Mouse (Mus musculus) left cerebral cortex, postnatal 4 days (tissue): ENCODE data around the gene Foxa3. TPM values are rescaled to one million over a fixed set of nuclear protein-coding genes. Genes with fewer than 3 reads are reported as not detected.

Experiments used
- DNase-seq: peaks from one replicate; pipeline ENCODE4 v3.0.0-alpha.2; 2022
- intact Hi-C: fragments of 180-260 bp; cut with DNase I; formaldehyde crosslinking; loops from one replicate; pipeline ENCODE4 v1.15.1; 2025
- total RNA-seq, 2 experiments: library from RNA; stranded (reverse); gene quantifications; 2 replicates each; pipeline ENCODE4 v1.2.3; 2021

Gene Foxa3
- total RNA-seq, 2 experiments from 2014 or later, result not detected

- DNase-seq, result no peak
- intact Hi-C loops, result no loop called here
These were observed 4.7 kb upstream of the Foxa3 start for GRCm38 (mm10) chr7:19028067-19028466.

GRCm38 (mm10) chr7:19024581-19025255, 1.4 kb upstream of the Foxa3 start:
- intact Hi-C loops, result no loop called here
- DNase-seq, result no peak

- peak; percentile 95 for DNase-seq
- intact Hi-C loops, result no loop called here
These were observed 763 bp upstream of the Foxa3 start, which contains the start of gene Sympk for GRCm38 (mm10) chr7:19024096-19024506. Gene Sympk, plus strand, starts transcription at chr7:19024377.

GRCm38 (mm10) chr7:19022189-19022958, 964 bp downstream of the Foxa3 start:
- intact Hi-C loops, result no loop called here
- no peak for DNase-seq

GRCm38 (mm10) chr7:19021048-19021447, 2.3 kb downstream of the Foxa3 start:
- no peak for DNase-seq
- intact Hi-C loops, result no loop called here

- DNase-seq, result no peak
- intact Hi-C loops, result no loop called here
These were observed 5.4 kb downstream of the Foxa3 start for GRCm38 (mm10) chr7:19017909-19018308.

GRCm38 (mm10) chr7:19016042-19016441, 7.3 kb downstream of the Foxa3 start:
- intact Hi-C loops, result no loop called here
- no peak for DNase-seq

- DNase-seq, result no peak
- intact Hi-C loops, result no loop called here
These were observed 8.9 kb downstream of the Foxa3 start for GRCm38 (mm10) chr7:19014452-19014851.

GRCm38 (mm10) chr7:19012882-19013281, 10.5 kb downstream of the Foxa3 start:
- no peak for DNase-seq
- intact Hi-C loops, result no loop called here

GRCm38 (mm10) chr7:19012025-19012621, 11.2 kb downstream of the Foxa3 start:
- no peak for DNase-seq
- intact Hi-C loops, result no loop called here

GRCm38 (mm10) chr7:19010581-19010980, 12.8 kb downstream of the Foxa3 start:
- no peak for DNase-seq
- intact Hi-C loops, result no loop called here

- intact Hi-C loops, result loop anchor here (10.0 kb wide), 1 partner anchor 113 kb away; no protein-coding TSS in a partner anchor
- no peak for DNase-seq
These were observed 16.0 kb downstream of the Foxa3 start for GRCm38 (mm10) chr7:19007026-19007977.

- intact Hi-C loops, result loop anchor here (10.0 kb wide), 1 partner anchor 112 kb away; no protein-coding TSS in a partner anchor
- DNase-seq, result peak; percentile 89
These were observed 16.9 kb downstream of the Foxa3 start for GRCm38 (mm10) chr7:19006476-19006875.

GRCm38 (mm10) chr7:19005417-19006121, 17.8 kb downstream of the Foxa3 start:
- no peak for DNase-seq
- intact Hi-C loops, result loop anchor here (10.0 kb wide), 1 partner anchor 111 kb away; no protein-coding TSS in a partner anchor

- intact Hi-C loops, result loop anchor here (10.0 kb wide), 1 partner anchor 110 kb away; no protein-coding TSS in a partner anchor
- peak; percentile 72 for DNase-seq
These were observed 18.7 kb downstream of the Foxa3 start for GRCm38 (mm10) chr7:19004631-19005079.

- DNase-seq, result peak; percentile 95
- intact Hi-C loops, result loop anchor here (10.0 kb wide), 1 partner anchor 109 kb away; no protein-coding TSS in a partner anchor
These were observed 19.3 kb downstream of the Foxa3 start, which contains the start of gene Irf2bp1 for GRCm38 (mm10) chr7:19003902-19004630. Gene Irf2bp1, plus strand, starts transcription at chr7:19004044.

GRCm38 (mm10) chr7:19002848-19003498, 20.4 kb downstream of the Foxa3 start:
- intact Hi-C loops, result loop anchor here (10.0 kb wide), 1 partner anchor 108 kb away; no protein-coding TSS in a partner anchor
- DNase-seq, result peak; percentile 68

- intact Hi-C loops, result loop anchor here (10.0 kb wide), 1 partner anchor 107 kb away; no protein-coding TSS in a partner anchor
These were observed 21.2 kb downstream of the Foxa3 start for GRCm38 (mm10) chr7:19002115-19002514.

More at GRCm38 (mm10) chr7:19002115-19002514, 21.2 kb downstream of the Foxa3 start:
- no peak for DNase-seq
